15 mouse cellular contexts compared by ENCODE assay signal in genomic region chr8:105695080-105695780, GRCm38 (mm10). TPM values are rescaled to one million over a fixed set of nuclear protein-coding genes. Genes with fewer than 3 reads are reported as not detected.
DNase-seq lines count a peak whose midpoint lies in the region; ATAC-seq and TF ChIP-seq lines count a peak whose summit lies in the region.
"Had no signal": no experiment of that assay in that cellular context is flagged by ENCODE, and none has a peak within 500 bp of the region (broad histone marks: within the 10 kb centered on the region; RNA-seq: fewer than 3 reads in every experiment).

No protein-coding gene starts in this region.

- no peak for ATAC-seq in forebrain, postnatal 0 days
- no peak for ATAC-seq in midbrain, embryonic 13.5 days
- no peak for ATAC-seq in inflammation-experienced regulatory T-cells, adult 6 months
- no peak for ATAC-seq in intestine, embryonic 16.5 days

- peak overlapping the region; percentile 89 for H3K4me3 ChIP-seq in cerebellum, adult 2 months (replicated peaks; ENCODE audit: insufficient read depth, low read depth, low read length)
- H3K4me3 ChIP-seq in E14TG2a.4 (replicated peaks; ENCODE audit: low read length) = peak overlapping the region; percentile 80
- peak overlapping the region; percentile 71 for H3K4me3 ChIP-seq in forebrain, postnatal 0 days (ENCODE audit: low read depth, low read length)
- H3K4me3 ChIP-seq in midbrain, embryonic 13.5 days (replicated peaks) = peak overlapping the region; percentile 67
- no peak overlapping the region for H3K4me3 ChIP-seq in intestine, embryonic 16.5 days (ENCODE audit: low read length)

- DNase-seq in cerebellum, adult 2 months = peak in 1 of 2 experiments; percentile 51
- DNase-seq in cerebellum, postnatal 36 days = no peak
- no peak for DNase-seq in forebrain, postnatal 0 days
- DNase-seq in gastrocnemius, postnatal 25 days = no peak
- DNase-seq: thymus, adult 2 months had no signal

- peak overlapping the region; percentile 81 for H3K9ac ChIP-seq in forebrain, postnatal 0 days
- peak overlapping the region; percentile 86 for H3K9ac ChIP-seq in midbrain, embryonic 13.5 days (replicated peaks)
- no peak overlapping the region for H3K9ac ChIP-seq in intestine, embryonic 16.5 days (ENCODE audit: low read depth, low read length)
- H3K9ac ChIP-seq: limb, embryonic 15.5 days had no signal

- H3K27me3 ChIP-seq in cerebellum, adult 2 months (ENCODE audit: control insufficient read depth, insufficient read depth, low read length) = no peaks in the 10 kb centered on the region
- peaks cover 62% of the 10 kb centered on the region for H3K27me3 ChIP-seq in E14TG2a.4 (ENCODE audit: insufficient read depth, low read length)
- no peaks in the 10 kb centered on the region for H3K27me3 ChIP-seq in forebrain, postnatal 0 days (ENCODE audit: insufficient read depth, low read length)
- no peaks in the 10 kb centered on the region for H3K27me3 ChIP-seq in midbrain, embryonic 13.5 days
- no peaks in the 10 kb centered on the region for H3K27me3 ChIP-seq in intestine, embryonic 16.5 days (replicated peaks; ENCODE audit: control insufficient read depth, insufficient read depth, low read length)

- H3K36me3 ChIP-seq in E14TG2a.4 (ENCODE audit: insufficient read depth, low read length) = peaks cover 50% of the 10 kb centered on the region
- H3K36me3 ChIP-seq in forebrain, postnatal 0 days (ENCODE audit: insufficient read depth) = peaks cover 36% of the 10 kb centered on the region
- peaks cover 38% of the 10 kb centered on the region for H3K36me3 ChIP-seq in midbrain, embryonic 13.5 days
- 0 out of 2 replicates have a peak, but pooled peaks cover 4% of the 10 kb centered on the region for H3K36me3 ChIP-seq in intestine, embryonic 16.5 days (ENCODE audit: control insufficient read depth, insufficient read depth, low read length)

- TF ChIP-seq POLR2A in cerebellum, adult 2 months (IDR thresholded peaks at IDR 0.05; ENCODE audit: borderline replicate concordance, insufficient read depth, low read length) = no peak

- 23% methylated on average over 30 of the region's 30 CpGs for WGBS in cerebellum, adult 2 months
- WGBS in forebrain, postnatal 0 days = 79% methylated on average over 30 of the region's 30 CpGs
- 83% methylated on average over 30 of the region's 30 CpGs for WGBS in midbrain, embryonic 13.5 days
- WGBS in intestine, embryonic 16.5 days = 82% methylated on average over 30 of the region's 30 CpGs

- peak overlapping the region; percentile 86 for H3K27ac ChIP-seq in cerebellum, adult 2 months (ENCODE audit: insufficient read depth, low read length)
- no peak overlapping the region for H3K27ac ChIP-seq in forebrain, postnatal 0 days (ENCODE audit: low read depth, low read length)
- H3K27ac ChIP-seq in midbrain, embryonic 13.5 days = peak overlapping the region; percentile 88
- no peak overlapping the region for H3K27ac ChIP-seq in intestine, embryonic 16.5 days (ENCODE audit: low read length)
- H3K27ac ChIP-seq: limb, embryonic 15.5 days had no signal

- peaks cover 27% of the 10 kb centered on the region for H3K4me1 ChIP-seq in cerebellum, adult 2 months (ENCODE audit: control insufficient read depth, insufficient read depth, low read length)
- H3K4me1 ChIP-seq in E14TG2a.4 (replicated peaks; ENCODE audit: low read depth, low read length) = peaks cover 47% of the 10 kb centered on the region
- H3K4me1 ChIP-seq in forebrain, postnatal 0 days (ENCODE audit: insufficient read depth) = peaks cover 10% of the 10 kb centered on the region
- H3K4me1 ChIP-seq in midbrain, embryonic 13.5 days (replicated peaks) = peaks cover 35% of the 10 kb centered on the region
- peaks cover 13% of the 10 kb centered on the region for H3K4me1 ChIP-seq in intestine, embryonic 16.5 days (ENCODE audit: control insufficient read depth, insufficient read depth, low read length)

- H3K9me3 ChIP-seq in E14TG2a.4 (ENCODE audit: low read length) = peaks cover 7% of the 10 kb centered on the region; the same call in 1 of the 2 replicates
- no peaks in the 10 kb centered on the region for H3K9me3 ChIP-seq in forebrain, postnatal 0 days (ENCODE audit: low read length)
- no peaks in the 10 kb centered on the region for H3K9me3 ChIP-seq in midbrain, embryonic 13.5 days
- H3K9me3 ChIP-seq in intestine, embryonic 16.5 days (ENCODE audit: control insufficient read depth, low read length) = no peaks in the 10 kb centered on the region
- H3K9me3 ChIP-seq: limb, embryonic 15.5 days had no signal

- no peak for TF ChIP-seq CTCF in cerebellum, adult 2 months (IDR thresholded peaks at IDR 0.05; ENCODE audit: borderline replicate concordance, insufficient read depth, low read depth, low read length)
- TF ChIP-seq CTCF in E14TG2a.4 (conservative IDR thresholded peaks at IDR 0.05; ENCODE audit: low read length) = no peak
- TF ChIP-seq CTCF in forebrain, postnatal 0 days (IDR thresholded peaks at IDR 0.05; ENCODE audit: low read depth) = no peak

- peak overlapping the region; percentile 83 for H3K4me2 ChIP-seq in forebrain, postnatal 0 days (ENCODE audit: low read depth)
- peak overlapping the region; percentile 83 for H3K4me2 ChIP-seq in midbrain, embryonic 13.5 days (replicated peaks)
- H3K4me2 ChIP-seq in intestine, embryonic 16.5 days (ENCODE audit: low read depth, low read length) = no peak overlapping the region

RNA-seq across cellular contexts. Expression of gene Acd, which starts 5.7 kb away (rescaled TPM):
- polyA plus RNA-seq in cerebellum, adult 2 months (2012; rRNA removed) = 56.3 and 56.8 TPM in 2 replicates
- total RNA-seq in forebrain, postnatal 0 days (2014; rRNA removed) = 24.1 and 35.0 TPM in 2 replicates
- polyA plus RNA-seq in forebrain, postnatal 0 days (2015; fragmentation: Nextera tagmentation; extraction: Ambion mirVana) = 90.0 and 95.7 TPM in 2 replicates
- 94.7 and 101 TPM in 2 replicates for polyA plus RNA-seq in midbrain, embryonic 13.5 days (2015; fragmentation: Nextera tagmentation; extraction: Ambion mirVana)
- polyA plus RNA-seq in inflammation-experienced regulatory T-cells, adult 6 months (2017; shearing (Covaris generic)) = 10 to 100 TPM; 53.2 to 71.2 (median 54.5) TPM
- total RNA-seq in gastrocnemius, postnatal 25 days (2021) = 1 to 10 TPM; 6.5 to 6.8 TPM
- polyA plus RNA-seq in intestine, embryonic 16.5 days (2015; fragmentation: Nextera tagmentation; extraction: Ambion mirVana) = 53.0 and 55.0 TPM in 2 replicates

RNA-seq across cellular contexts. Expression of gene Pard6a, which starts 5.7 kb away (rescaled TPM):
- polyA plus RNA-seq in cerebellum, adult 2 months (2012; rRNA removed) = 128 and 137 TPM in 2 replicates
- total RNA-seq in forebrain, postnatal 0 days (2014; rRNA removed) = 59.3 and 71.1 TPM in 2 replicates
- polyA plus RNA-seq in forebrain, postnatal 0 days (2015; fragmentation: Nextera tagmentation; extraction: Ambion mirVana) = 63.8 and 72.5 TPM in 2 replicates
- 42.5 and 43.6 TPM in 2 replicates for polyA plus RNA-seq in midbrain, embryonic 13.5 days (2015; fragmentation: Nextera tagmentation; extraction: Ambion mirVana)
- polyA plus RNA-seq in inflammation-experienced regulatory T-cells, adult 6 months (2017; shearing (Covaris generic)) = 10 to 100 TPM in 1 of 3 experiments, 1 to 10 TPM in 2; 7.2 to 11.0 (median 9.0) TPM
- total RNA-seq in gastrocnemius, postnatal 25 days (2021) = 1 to 10 TPM; 5.4 to 5.7 TPM
- 12.0 and 12.6 TPM in 2 replicates for polyA plus RNA-seq in intestine, embryonic 16.5 days (2015; fragmentation: Nextera tagmentation; extraction: Ambion mirVana)

RNA-seq across cellular contexts. Expression of gene Carmil2, which starts 9.2 kb away (rescaled TPM):
- polyA plus RNA-seq in cerebellum, adult 2 months (2012; rRNA removed) = 69.8 and 72.1 TPM in 2 replicates
- 4.4 and 5.6 TPM in 2 replicates for total RNA-seq in forebrain, postnatal 0 days (2014; rRNA removed)
- 21.5 and 28.0 TPM in 2 replicates for polyA plus RNA-seq in forebrain, postnatal 0 days (2015; fragmentation: Nextera tagmentation; extraction: Ambion mirVana)
- polyA plus RNA-seq in midbrain, embryonic 13.5 days (2015; fragmentation: Nextera tagmentation; extraction: Ambion mirVana) = 11.0 and 12.5 TPM in 2 replicates
- polyA plus RNA-seq in inflammation-experienced regulatory T-cells, adult 6 months (2017; shearing (Covaris generic)) = 1 to 10 TPM; 4.6 to 6.8 (median 6.6) TPM
- under 1 TPM in 1 of 2 experiments, not detected in 1; 0.11 TPM for total RNA-seq in gastrocnemius, postnatal 25 days (2021)
- 0.64 and 0.79 TPM in 2 replicates for polyA plus RNA-seq in intestine, embryonic 16.5 days (2015; fragmentation: Nextera tagmentation; extraction: Ambion mirVana)

RNA-seq across cellular contexts. Expression of gene 4933405L10Rik, which starts 12.2 kb away (rescaled TPM):
- polyA plus RNA-seq in cerebellum, adult 2 months (2012; rRNA removed) = 0.51 TPM in 2 replicates
- total RNA-seq in forebrain, postnatal 0 days (2014; rRNA removed) = 0.23 TPM in 1 of 2 replicates, not detected in the other
- 0.21 and 0.31 TPM in 2 replicates for polyA plus RNA-seq in forebrain, postnatal 0 days (2015; fragmentation: Nextera tagmentation; extraction: Ambion mirVana)
- 0.13 and 0.31 TPM in 2 replicates for polyA plus RNA-seq in midbrain, embryonic 13.5 days (2015; fragmentation: Nextera tagmentation; extraction: Ambion mirVana)
- polyA plus RNA-seq in inflammation-experienced regulatory T-cells, adult 6 months (2017; shearing (Covaris generic)) = not detected
- not detected for total RNA-seq in gastrocnemius, postnatal 25 days (2021)
- not detected in 2 replicates for polyA plus RNA-seq in intestine, embryonic 16.5 days (2015; fragmentation: Nextera tagmentation; extraction: Ambion mirVana)
- total RNA-seq: granulocyte monocyte progenitor cell, adult 5-6 weeks; layer of hippocampus, postnatal 14 days had no signal
- polyA plus RNA-seq: heart, postnatal 0 days; kidney, embryonic 14.5 days; spleen, adult 2 months; thymus, adult 2 months had no signal

RNA-seq across cellular contexts. Expression of gene Enkd1, which starts 12.8 kb away (rescaled TPM):
- 15.3 and 17.4 TPM in 2 replicates for polyA plus RNA-seq in cerebellum, adult 2 months (2012; rRNA removed)
- 10.3 and 10.9 TPM in 2 replicates for total RNA-seq in forebrain, postnatal 0 days (2014; rRNA removed)
- polyA plus RNA-seq in forebrain, postnatal 0 days (2015; fragmentation: Nextera tagmentation; extraction: Ambion mirVana) = 15.2 and 16.8 TPM in 2 replicates
- polyA plus RNA-seq in midbrain, embryonic 13.5 days (2015; fragmentation: Nextera tagmentation; extraction: Ambion mirVana) = 14.4 and 15.9 TPM in 2 replicates
- polyA plus RNA-seq in inflammation-experienced regulatory T-cells, adult 6 months (2017; shearing (Covaris generic)) = 1 to 10 TPM; 1.3 to 2.9 (median 1.9) TPM
- total RNA-seq in gastrocnemius, postnatal 25 days (2021) = 1 to 10 TPM in 1 of 2 experiments, under 1 TPM in 1; 0.82 to 1.0 TPM
- 11.2 and 13.6 TPM in 2 replicates for polyA plus RNA-seq in intestine, embryonic 16.5 days (2015; fragmentation: Nextera tagmentation; extraction: Ambion mirVana)

Comparison
In these comparisons a context has a peak if more than half of its experiments do, and no peak if none do; other contexts are left out.
1. H3K27ac ChIP-seq: peak in cerebellum, adult 2 months (single experiment) and midbrain, embryonic 13.5 days (single experiment); none in forebrain, postnatal 0 days (single experiment) and intestine, embryonic 16.5 days (single experiment).